Mouse (Mus musculus) ovary, postnatal 14 days (tissue): ENCODE data around the gene Arid5a.

Experiments used
- DNase-seq: peaks from one replicate; pipeline ENCODE4 v3.0.0; 2022; ENCODE audit warnings: low spot score

Arid5a gene

DNA sequence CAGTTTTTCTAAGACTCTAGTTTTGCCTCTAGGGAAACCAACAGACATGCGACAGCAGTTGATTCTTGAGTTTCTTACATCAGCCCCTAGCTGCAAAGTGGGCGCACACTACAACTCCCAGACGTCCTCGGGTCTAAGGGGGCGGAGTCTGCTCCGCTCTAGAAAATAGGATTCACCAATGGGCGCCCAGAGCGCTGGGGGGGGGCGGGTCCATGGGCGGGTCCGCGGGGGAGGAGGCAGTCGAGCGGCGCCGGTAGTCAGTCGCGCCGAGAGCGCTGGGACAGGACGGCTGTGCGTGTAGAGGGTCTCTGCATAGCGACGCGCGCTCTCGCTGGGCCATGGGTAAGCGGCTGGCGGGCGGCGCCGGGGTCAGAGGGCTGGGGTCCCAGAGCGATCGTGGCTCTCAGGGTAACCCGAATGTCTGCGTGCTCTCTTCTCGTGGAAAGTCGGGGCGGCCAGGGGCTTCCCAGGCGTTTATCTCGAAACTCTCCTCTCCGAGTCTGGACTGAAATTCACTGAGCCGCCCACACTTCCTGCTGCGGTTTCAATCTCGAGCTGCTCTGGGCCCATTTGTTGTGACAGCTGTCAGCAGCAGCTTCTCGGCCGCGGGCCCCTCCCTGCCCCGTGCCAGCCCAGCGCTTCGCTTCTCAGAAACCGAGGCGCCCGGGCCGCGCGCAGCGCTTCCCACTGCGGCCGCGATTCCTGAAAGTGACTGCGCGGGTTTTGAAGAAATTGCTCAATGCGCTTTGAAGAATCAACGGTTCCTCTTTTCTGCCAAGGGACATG, at the start of gene Arid5a:
Gene Arid5a (plus strand): TSS at position 239 of the 786 bp plus-strand sequence.
- DNase-seq, result peak; percentile 69

- DNase-seq, result no peak
These were observed 48.9 kb upstream of the Arid5a start for GRCm38 (mm10) chr1:36258631-36259030.

DNA sequence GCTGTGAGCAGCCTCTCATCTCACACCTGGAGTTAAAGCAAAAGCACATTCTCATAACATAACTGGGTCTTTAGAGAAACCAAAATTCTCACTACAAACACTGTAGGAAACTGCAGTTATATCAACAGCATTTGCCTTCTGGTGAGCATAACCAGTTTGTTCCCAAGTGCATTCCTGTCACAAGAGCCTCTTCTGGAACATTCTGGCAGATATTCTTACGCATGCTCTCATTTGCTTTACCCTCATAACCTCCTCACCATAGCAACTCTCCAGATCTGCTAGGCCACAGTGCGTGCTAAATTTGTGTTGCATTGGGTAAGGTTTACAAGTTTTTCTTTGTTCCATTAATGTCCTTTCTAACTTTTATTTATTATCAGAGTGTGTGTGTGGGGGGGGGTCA, 48.3 kb upstream of the Arid5a start:
- no peak for DNase-seq

GRCm38 (mm10) chr1:36260418-36260817, 47.1 kb upstream of the Arid5a start:
- DNase-seq, result no peak

DNA sequence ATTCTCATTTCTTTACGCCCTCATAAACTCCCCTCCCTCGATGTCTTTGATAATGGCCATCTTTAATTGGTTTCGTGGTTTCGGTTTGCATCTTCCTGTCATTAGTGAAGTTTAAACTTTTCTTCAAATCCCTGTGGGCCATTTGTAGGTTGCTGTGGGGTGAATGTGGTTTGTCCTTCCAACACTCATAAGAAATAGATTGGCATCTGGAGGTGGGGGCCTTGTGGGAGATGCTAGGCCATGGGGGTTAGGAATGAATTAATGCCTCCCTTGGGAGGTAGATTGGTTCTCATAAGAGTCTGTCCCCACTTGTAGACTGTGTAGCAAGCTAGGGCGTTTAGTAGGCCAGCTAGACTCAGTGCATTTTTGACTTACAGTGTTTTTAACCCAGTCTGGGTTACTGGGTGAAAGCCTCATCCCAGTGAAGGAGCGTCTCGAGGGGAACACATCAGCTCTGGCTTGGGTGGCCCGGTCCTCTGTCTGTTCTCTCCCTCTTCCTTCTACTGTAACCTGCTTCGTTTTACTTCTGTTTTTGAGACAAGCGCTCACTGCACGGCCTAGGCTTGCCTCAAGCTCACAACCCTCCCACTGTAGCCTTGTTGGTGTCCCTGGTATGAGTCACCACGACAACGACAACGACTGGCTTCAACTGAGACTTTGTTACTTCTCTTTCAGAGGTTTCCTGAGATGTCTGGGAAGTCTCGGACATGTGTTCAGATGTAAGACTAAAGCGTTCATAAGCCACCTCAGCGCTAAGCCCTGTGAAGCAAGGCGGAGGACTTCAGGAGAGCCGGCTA, 45.6 kb upstream of the Arid5a start:
- DNase-seq, result no peak

DNA sequence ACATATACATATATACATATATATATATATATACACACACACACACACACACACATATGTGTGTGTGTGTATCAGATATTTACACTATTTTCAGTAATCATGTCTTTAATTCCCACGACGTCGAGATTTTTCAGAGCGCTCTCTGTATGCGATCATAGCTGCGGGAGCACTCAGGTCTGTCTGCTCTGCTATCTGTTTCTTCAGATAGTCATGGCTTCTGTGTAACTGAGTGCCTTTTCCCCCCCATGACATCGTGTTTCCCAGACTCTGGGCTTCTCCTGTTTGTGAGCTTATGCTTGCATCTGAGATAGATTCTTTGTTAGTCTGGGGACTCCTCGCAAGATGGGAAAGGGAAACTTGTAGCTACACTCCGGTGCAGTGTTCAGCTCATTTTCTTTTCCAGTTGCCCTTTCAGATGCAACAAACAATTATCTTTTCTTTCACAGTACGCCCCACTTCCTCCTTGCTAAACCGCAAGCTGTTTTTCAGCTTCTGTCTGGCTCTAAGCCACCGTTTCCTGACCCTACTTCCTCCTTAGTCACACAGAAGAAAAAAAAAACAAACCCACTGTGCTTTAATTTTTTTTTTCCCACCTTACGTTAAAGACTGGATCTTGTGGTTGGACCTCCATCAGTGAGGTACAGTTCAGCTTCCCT, 43.6 kb upstream of the Arid5a start:
- no peak for DNase-seq

GRCm38 (mm10) chr1:36266293-36266692, 41.2 kb upstream of the Arid5a start:
- no peak for DNase-seq

DNA sequence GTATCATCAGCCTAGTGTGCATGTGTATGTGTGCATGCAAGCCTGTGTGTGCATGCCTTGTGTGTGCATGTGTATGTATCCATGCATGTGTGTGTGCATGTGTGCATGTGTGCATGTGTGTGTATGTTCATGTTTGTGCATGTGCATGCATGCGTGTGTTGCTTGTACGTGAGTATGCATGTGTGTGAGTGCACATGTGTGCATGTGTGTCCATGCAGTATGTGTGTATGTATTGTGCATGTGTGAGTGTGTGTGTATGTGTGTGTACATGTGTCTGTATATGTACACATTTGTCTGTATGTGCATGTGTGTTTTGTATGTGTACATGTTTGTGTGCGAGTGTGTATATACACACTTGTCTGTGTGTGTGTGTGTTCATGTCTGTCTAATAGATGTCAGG, 39.9 kb upstream of the Arid5a start:
- no peak for DNase-seq

GRCm38 (mm10) chr1:36269121-36269795, 38.3 kb upstream of the Arid5a start:
- no peak for DNase-seq

DNA sequence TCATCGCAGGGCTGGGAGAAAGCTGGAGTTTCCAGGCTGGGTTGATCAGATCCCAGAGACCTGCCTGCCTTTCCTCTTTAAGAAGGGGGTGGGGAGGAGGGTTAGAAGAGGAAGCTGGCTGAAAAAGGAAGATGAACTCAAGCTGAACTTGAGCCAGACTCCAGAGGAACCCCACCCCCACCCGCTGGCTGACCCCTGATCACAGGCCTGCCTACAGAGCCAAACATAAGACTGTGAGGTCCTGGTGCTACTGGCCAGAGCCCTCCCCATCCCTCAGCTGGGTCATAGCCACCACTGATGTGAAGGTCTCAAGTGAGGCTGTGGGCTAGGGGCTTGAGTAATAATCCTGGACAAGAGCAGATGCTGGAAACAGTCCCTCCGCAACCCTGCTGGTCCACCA, 36.9 kb upstream of the Arid5a start:
- DNase-seq, result no peak

DNA sequence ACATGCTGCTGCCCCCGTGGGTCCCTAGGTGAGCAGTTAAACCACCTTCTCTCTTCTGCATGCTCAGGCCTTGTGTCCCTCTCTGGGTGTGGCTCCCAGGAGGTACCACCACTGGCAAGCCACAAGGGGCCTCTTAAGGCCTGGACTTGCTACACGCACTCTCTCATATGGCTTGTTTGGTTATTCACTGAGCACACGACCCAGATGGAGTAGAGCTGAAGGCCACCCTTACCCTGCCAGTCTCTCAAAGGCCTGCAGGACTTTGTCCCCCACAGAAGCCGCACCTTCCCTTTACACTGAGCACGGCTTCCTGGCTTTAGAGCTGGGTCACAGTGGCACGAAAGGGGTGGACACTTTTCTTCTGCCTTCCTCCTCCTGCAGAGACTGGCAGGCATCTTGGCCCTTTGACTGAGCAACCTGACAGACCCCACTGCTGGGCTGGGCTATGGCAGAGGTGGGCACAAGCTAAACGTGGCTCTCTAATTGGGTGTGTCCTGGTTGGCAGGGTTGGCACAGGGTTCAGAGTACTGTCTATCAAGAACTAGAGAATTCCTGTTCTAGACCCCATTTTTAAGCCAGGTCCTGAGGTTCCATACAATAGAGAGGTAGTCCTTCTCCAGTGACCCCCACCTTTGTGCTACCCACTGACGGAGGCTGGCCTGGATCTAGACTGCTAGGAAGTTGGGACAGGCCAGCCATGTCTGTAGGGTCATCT, 35.9 kb upstream of the Arid5a start:
- no peak for DNase-seq

DNA sequence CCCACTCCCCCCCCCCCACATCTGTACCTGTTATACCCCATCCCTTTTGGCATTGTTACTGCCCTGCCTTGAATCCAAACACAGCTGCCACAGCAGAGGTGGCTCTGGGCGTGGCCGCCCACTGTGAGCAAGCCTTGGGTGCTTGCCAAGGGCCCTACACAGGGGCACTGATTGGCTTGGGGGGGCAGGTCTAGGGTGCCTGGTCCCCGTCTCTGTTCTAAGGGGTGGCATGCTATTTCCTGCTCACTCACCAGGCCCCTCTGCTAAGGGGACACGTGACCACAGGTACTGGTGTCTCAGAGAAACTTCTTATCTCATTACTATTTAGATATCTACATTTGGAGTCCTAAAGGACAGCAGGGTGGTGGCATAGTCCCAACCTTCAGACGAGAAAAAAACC, 35.0 kb upstream of the Arid5a start:
- no peak for DNase-seq

DNA sequence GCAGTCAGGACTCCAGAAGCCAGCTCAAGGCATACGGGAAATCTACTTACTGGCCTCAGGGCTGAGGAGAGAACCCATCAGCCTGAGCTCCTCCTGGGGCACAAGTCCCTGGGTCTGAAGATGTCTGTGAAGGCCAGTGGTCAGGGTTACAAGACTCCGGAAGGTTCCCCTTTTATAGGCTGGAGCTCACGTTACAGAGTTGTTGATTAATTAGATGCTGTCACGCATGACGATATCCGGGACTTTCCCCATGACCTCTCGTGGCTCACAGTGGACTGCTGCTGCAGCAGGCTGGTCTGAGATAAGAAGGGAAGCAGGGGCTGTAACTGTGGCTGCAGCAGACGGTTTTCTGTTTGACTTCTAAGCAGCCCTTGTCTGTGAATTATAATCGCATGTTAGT, 34.2 kb upstream of the Arid5a start:
- DNase-seq, result no peak

GRCm38 (mm10) chr1:36274455-36274854, 33.1 kb upstream of the Arid5a start, which contains the start of gene Neurl3:
Gene Neurl3 (minus strand): TSS chr1:36274679.
- no peak for DNase-seq

DNA sequence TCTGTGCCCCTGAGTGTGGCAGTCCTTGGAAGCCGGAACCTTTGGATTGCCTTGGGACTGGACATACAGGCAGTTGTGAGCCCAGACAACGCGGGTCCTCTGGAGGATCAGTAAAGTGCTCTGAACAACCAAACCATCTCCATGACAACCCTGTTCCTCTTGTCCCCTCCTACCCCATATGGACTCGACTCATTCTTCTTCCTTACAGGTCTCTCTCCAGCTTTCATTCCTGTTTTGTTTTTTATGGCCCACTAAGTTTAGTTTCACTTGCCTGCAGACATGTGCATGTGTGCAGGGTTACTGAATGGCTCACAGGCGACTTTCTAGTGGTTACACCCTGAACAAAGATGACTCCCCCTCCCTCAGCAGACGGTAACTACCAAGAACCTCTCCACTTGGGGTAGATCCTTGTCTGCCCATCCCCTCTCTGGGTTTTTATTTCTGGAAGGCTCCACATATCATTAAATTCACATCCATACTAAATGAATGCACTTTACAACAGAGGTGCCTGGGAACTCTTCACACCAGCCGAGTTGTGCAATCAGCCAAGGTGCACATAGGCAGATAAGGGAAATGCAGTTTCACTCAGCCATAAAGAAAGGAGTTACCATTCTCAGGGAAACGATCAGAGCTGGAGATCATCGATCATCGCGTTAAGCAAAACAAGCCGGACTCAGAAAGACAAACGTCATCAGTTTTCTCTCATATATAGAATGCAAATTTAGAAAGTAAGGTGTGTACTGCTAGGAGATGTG, 31.7 kb upstream of the Arid5a start:
- DNase-seq, result no peak

DNA sequence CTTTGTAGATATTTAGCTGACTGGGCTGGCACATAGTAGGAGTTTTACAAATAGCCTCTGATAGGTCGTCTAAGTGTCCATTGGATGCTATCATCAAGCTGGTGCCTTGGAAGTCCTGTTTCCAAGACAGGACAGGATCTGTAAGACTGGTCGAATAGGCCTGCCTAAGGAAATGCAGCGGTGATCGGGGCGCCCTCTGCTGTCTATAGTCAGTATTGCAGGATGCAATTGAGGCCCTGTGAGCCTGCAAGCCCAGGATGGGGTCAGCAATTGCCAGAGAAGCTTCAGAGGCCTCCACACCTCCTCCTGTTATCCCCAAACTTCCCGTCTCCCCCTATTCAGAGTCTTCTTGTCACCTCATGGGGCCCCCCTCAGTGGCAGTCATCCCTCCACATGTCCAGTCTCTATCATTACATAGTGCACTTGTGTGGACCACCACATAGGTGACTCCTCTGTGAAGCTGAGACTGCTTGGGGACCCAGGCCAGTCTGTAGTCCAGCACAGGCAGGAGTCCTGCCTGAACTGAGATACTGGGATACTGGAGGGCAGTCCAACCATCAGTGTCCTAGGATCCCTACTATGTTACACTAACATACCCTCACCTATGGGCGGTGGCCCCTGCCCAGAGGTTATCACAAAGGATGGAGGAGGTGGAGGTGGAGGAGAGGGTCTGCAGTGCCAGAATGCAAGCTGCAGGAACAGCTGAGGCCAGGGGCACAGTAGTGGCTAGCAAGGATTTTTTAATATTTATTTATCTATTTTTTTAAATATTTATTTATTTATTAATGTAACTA, 30.1 kb upstream of the Arid5a start:
- peak; percentile 82 for DNase-seq

DNA sequence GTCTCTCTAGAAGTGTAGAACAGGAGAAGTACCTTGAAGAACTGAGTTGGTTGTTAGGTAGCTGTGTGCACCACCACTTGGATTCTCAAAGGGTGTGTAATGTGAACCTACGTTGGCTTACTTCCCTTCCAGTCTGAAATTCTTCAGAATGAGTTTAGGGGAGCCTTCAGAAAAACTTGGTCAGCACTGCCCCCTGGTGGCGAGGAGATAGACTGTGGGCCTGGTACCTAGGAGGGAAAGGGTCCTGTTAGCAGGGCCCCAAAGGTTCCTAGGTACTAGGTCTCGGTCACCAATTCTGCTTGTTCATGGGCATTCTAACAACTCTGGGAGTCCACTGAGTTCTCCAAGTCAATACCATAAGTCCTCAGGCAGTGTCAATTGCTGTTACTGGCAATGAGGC, 28.3 kb upstream of the Arid5a start:
- DNase-seq, result peak; percentile 76

- no peak for DNase-seq
These were observed 26.6 kb upstream of the Arid5a start for GRCm38 (mm10) chr1:36280938-36281337.

- no peak for DNase-seq
These were observed 25.7 kb upstream of the Arid5a start for GRCm38 (mm10) chr1:36281849-36282248.

GRCm38 (mm10) chr1:36293470-36293869, 14.1 kb upstream of the Arid5a start:
- no peak for DNase-seq
